Comparison of ENCODE assay signal across 21 mouse cellular contexts in the genomic region with DNA sequence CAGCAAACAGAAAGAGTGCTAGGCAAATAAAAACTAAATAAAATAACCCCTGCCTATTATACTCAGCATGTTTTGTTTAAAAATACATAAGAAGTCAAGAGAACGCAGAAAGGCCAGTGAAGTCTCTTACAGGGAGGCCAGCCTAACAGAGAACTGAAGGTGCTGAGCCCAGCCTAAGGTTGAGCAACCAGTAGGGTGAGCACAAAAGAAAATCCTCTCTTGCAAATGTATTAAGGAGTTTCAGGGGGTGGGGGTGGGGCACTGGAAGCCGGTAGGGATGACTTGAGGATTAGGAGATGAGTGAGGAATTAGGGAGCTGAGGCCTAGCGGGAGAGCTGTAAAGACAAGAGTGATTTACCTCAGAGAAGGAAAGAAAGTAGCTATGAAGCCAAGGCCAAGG. TPM values are rescaled to one million over a fixed set of nuclear protein-coding genes. Genes with fewer than 3 reads are reported as not detected.
DNase-seq lines count a peak whose midpoint lies in the region; ATAC-seq and TF ChIP-seq lines count a peak whose summit lies in the region.
"Had no signal": no experiment of that assay in that cellular context is flagged by ENCODE, and none has a peak within 500 bp of the region (broad histone marks: within the 10 kb centered on the region; RNA-seq: fewer than 3 reads in every experiment).

No protein-coding gene starts in this region.

- H3K4me2 ChIP-seq in heart, postnatal 0 days (ENCODE audit: low read depth, low read length), result no peak overlapping the region
- no peak overlapping the region for H3K4me2 ChIP-seq in stomach, embryonic 14.5 days (replicated peaks; ENCODE audit: low read depth, low read length)
- H3K4me2 ChIP-seq: liver, embryonic 12.5 days had no signal

- no peak for TF ChIP-seq EP300 in heart, postnatal 0 days (IDR thresholded peaks at IDR 0.05; ENCODE audit: low read depth)

- intact Hi-C loops in heart, postnatal 25 days (cut with DNase I), result no loop called here

- H3K36me3 ChIP-seq in heart, postnatal 0 days (replicated peaks; ENCODE audit: control insufficient read depth, insufficient read depth, low read length), result no peaks in the 10 kb centered on the region
- H3K36me3 ChIP-seq in megakaryocyte, embryonic 14.5 days (replicated peaks; ENCODE audit: low read length), result peaks cover 15% of the 10 kb centered on the region
- no peaks in the 10 kb centered on the region for H3K36me3 ChIP-seq in stomach, embryonic 14.5 days (ENCODE audit: control insufficient read depth, insufficient read depth, low read length)
- H3K36me3 ChIP-seq: G1E; liver, embryonic 12.5 days had no signal

- H3K9ac ChIP-seq in heart, postnatal 0 days (replicated peaks; ENCODE audit: low read depth, low read length), result no peak overlapping the region
- H3K9ac ChIP-seq in stomach, embryonic 14.5 days (replicated peaks; ENCODE audit: low read depth, low read length), result no peak overlapping the region
- H3K9ac ChIP-seq: forebrain, postnatal 0 days; liver, embryonic 12.5 days had no signal

- TF ChIP-seq CTCF in heart, postnatal 0 days (IDR thresholded peaks at IDR 0.05; ENCODE audit: low read depth), result no peak

- peaks cover 59% of the 10 kb centered on the region for H3K4me1 ChIP-seq in heart, postnatal 0 days (ENCODE audit: control insufficient read depth, insufficient read depth)
- H3K4me1 ChIP-seq in megakaryocyte, embryonic 14.5 days, result peaks cover 77% of the 10 kb centered on the region
- peaks cover 28% of the 10 kb centered on the region for H3K4me1 ChIP-seq in brown adipose tissue, adult 24 weeks (ENCODE audit: control insufficient read depth, insufficient read depth, insufficient read length, low read length)
- peaks cover 33% of the 10 kb centered on the region; the same call in 1 of the 2 replicates for H3K4me1 ChIP-seq in stomach, embryonic 14.5 days (ENCODE audit: control insufficient read depth, insufficient read depth, low read length)

- DNase-seq in heart, postnatal 0 days (ENCODE audit: low spot score), result no peak
- no peak for DNase-seq in heart, postnatal 25 days (ENCODE audit: low spot score)
- no peak for DNase-seq in layer of hippocampus, adult 9-10 months (ENCODE audit: low spot score)
- DNase-seq: cerebellum, postnatal 10 days; embryo, embryonic 11 days; forebrain, postnatal 0 days; gastrocnemius, adult 2 months; heart, postnatal 36 days; kidney, adult 18-20 months; kidney, postnatal 14 days; thymus, postnatal 36 days had no signal

- ATAC-seq in heart, postnatal 0 days (ENCODE audit: insufficient read depth, low read depth), result no peak
- ATAC-seq in megakaryocyte, adult 5-6 weeks (ENCODE audit: poor library complexity, severe bottlenecking), result no peak
- no peak for ATAC-seq in stomach, embryonic 14.5 days (ENCODE audit: insufficient number of reproducible peaks, insufficient read depth, low FRiP score, low read depth)
- no peak for ATAC-seq in frontal cortex, adult (ENCODE audit: low TSS enrichment)
- ATAC-seq: forebrain, postnatal 0 days; hindbrain, embryonic 16.5 days; liver, embryonic 12.5 days; midbrain, embryonic 16.5 days had no signal

- peak overlapping the region; percentile 14 for H3K27ac ChIP-seq in heart, postnatal 0 days (ENCODE audit: low read depth)
- H3K27ac ChIP-seq in brown adipose tissue, adult 24 weeks (replicated peaks; ENCODE audit: low read depth, low read length), result 0 out of 2 replicates have a peak overlapping the region, but pooled peaks have one; percentile 8
- H3K27ac ChIP-seq in stomach, embryonic 14.5 days (ENCODE audit: low read length), result peak overlapping the region; percentile 48; the same call in 1 of the 2 replicates
- H3K27ac ChIP-seq: gastrocnemius, adult 2 months; liver, embryonic 12.5 days; macrophage had no signal

- 49% methylated on average over 3 of the region's 3 CpGs for WGBS in heart, postnatal 0 days
- WGBS in stomach, embryonic 14.5 days, result 29% methylated on average over 3 of the region's 3 CpGs

- H3K27me3 ChIP-seq in heart, postnatal 0 days (ENCODE audit: control insufficient read depth, insufficient read depth, low read length), result no peaks in the 10 kb centered on the region
- no peaks in the 10 kb centered on the region for H3K27me3 ChIP-seq in megakaryocyte, embryonic 14.5 days (replicated peaks)
- no peaks in the 10 kb centered on the region for H3K27me3 ChIP-seq in stomach, embryonic 14.5 days (ENCODE audit: control insufficient read depth, insufficient read depth, low read length)
- H3K27me3 ChIP-seq: liver, embryonic 12.5 days had no signal

- H3K9me3 ChIP-seq in heart, postnatal 0 days (replicated peaks; ENCODE audit: control insufficient read depth, low read length), result no peaks in the 10 kb centered on the region
- no peaks in the 10 kb centered on the region for H3K9me3 ChIP-seq in megakaryocyte, embryonic 14.5 days
- H3K9me3 ChIP-seq in stomach, embryonic 14.5 days (ENCODE audit: control insufficient read depth, low read depth, low read length), result no peaks in the 10 kb centered on the region
- H3K9me3 ChIP-seq: G1E; liver, embryonic 12.5 days had no signal

- no peak overlapping the region for H3K4me3 ChIP-seq in heart, postnatal 0 days (ENCODE audit: low read depth, low read length)
- peak overlapping the region; percentile 54 for H3K4me3 ChIP-seq in megakaryocyte, embryonic 14.5 days (replicated peaks)
- no peak overlapping the region for H3K4me3 ChIP-seq in brown adipose tissue, adult 24 weeks (ENCODE audit: insufficient read depth, low read depth, low read length)
- H3K4me3 ChIP-seq in stomach, embryonic 14.5 days (ENCODE audit: low read depth, low read length), result no peak overlapping the region
- H3K4me3 ChIP-seq: gastrocnemius, adult 2 months; liver, embryonic 12.5 days had no signal

RNA-seq across cellular contexts. Expression of a gene that starts 9.1 kb away (rescaled TPM):
- total RNA-seq in heart, postnatal 0 days (2014; rRNA removed; ENCODE audit: low replicate concordance), result 51.7 and 61.7 TPM in 2 replicates
- 11.9 and 12.5 TPM in 2 replicates for polyA plus RNA-seq in heart, postnatal 0 days (2015; fragmentation: Nextera tagmentation; extraction: Ambion mirVana)
- total RNA-seq in heart, postnatal 25 days (2021), result 10 to 100 TPM; 37.1 to 38.5 TPM
- 20.8 and 39.8 TPM in 2 replicates for polyA plus RNA-seq in megakaryocyte, embryonic 14.5 days (2012; ENCODE audit: insufficient read depth, low replicate concordance)
- total RNA-seq in megakaryocyte, adult 5-6 weeks (2015), result 104 and 105 TPM in 2 replicates
- 181 and 183 TPM in 2 replicates for total RNA-seq in megakaryocyte, adult 5-6 weeks (2017)
- 15.7 and 23.0 TPM in 2 replicates for polyA plus RNA-seq in brown adipose tissue, adult 24 weeks (2012; ENCODE audit: insufficient read depth, insufficient read length, missing spikeins)
- polyA plus RNA-seq in stomach, embryonic 14.5 days (2014; fragmentation: Nextera tagmentation; extraction: Ambion mirVana), result 35.4 and 36.2 TPM in 2 replicates
